Mouse (Mus musculus) heart, adult 2 months (tissue): ENCODE data around the gene Slc38a1.

Source experiments
- CTCF ChIP-seq: fragments of 200-600 bp; IDR thresholded peaks from 2 replicates; pipeline ENCODE4 v1.8.1; 2022; ENCODE audit warnings: antibody characterized with exemption, mild to moderate bottlenecking, moderate library complexity
- EP300 ChIP-seq: fragments of 200-500 bp; IDR thresholded peaks from 2 replicates; pipeline ENCODE4 v1.6.1; 2011; ENCODE audit warnings: low read depth, low read length, control low read depth; ENCODE audit not compliant: insufficient read depth

GRCm38 (mm10) chr15:96686201-96687159 lies 43.8 kb upstream of the Slc38a1 start:
- no peak for TF ChIP-seq CTCF
- TF ChIP-seq EP300: no peak
